Mouse (Mus musculus): ENCODE data around the gene Pld4.

Gene Pld4

GRCm38 (mm10) chr12:112760154-112760926 is at the start of gene Pld4:
Gene Pld4, plus strand, starts transcription at chr12:112760655.
- in situ Hi-C loops (cut with MboI; ENCODE audit: unreplicated experiment in 2 of 2): no loop called here

- in situ Hi-C loops (cut with MboI; ENCODE audit: unreplicated experiment in 2 of 2): loop anchor here in 1 of 2 experiments (25.0 kb wide), 1 partner anchor 602 kb away; the partner anchor contains the start of gene Aspg
Measured at GRCm38 (mm10) chr12:112713984-112714383, 46.5 kb upstream of the Pld4 start.

GRCm38 (mm10) chr12:112717140-112717539 is 43.3 kb upstream of the Pld4 start:
- in situ Hi-C loops (cut with MboI; ENCODE audit: unreplicated experiment in 2 of 2): loop anchor here in 1 of 2 experiments (25.0 kb wide), 1 partner anchor 605 kb away; the partner anchor contains the start of gene Aspg

- in situ Hi-C loops (cut with MboI; ENCODE audit: unreplicated experiment in 2 of 2): loop anchor here in 1 of 2 experiments (25.0 kb wide), 1 partner anchor 607 kb away; the partner anchor contains the start of gene Aspg
Measured at GRCm38 (mm10) chr12:112718995-112719394, 41.5 kb upstream of the Pld4 start.

- in situ Hi-C loops (cut with MboI; ENCODE audit: unreplicated experiment in 2 of 2): loop anchor here in 1 of 2 experiments (25.0 kb wide), 1 partner anchor 608 kb away; the partner anchor contains the start of gene Aspg
Measured at GRCm38 (mm10) chr12:112720216-112720615, 40.2 kb upstream of the Pld4 start, which contains the start of gene Cep170b. Gene Cep170b, plus strand, starts transcription at chr12:112720455.

- in situ Hi-C loops (cut with MboI; ENCODE audit: unreplicated experiment in 2 of 2): loop anchor here in 1 of 2 experiments (25.0 kb wide), 1 partner anchor 609 kb away; the partner anchor contains the start of gene Aspg
Measured at GRCm38 (mm10) chr12:112720890-112721423, 39.5 kb upstream of the Pld4 start.

GRCm38 (mm10) chr12:112721424-112722239 is 38.8 kb upstream of the Pld4 start:
- in situ Hi-C loops (cut with MboI; ENCODE audit: unreplicated experiment in 2 of 2): loop anchor here in 1 of 2 experiments (25.0 kb wide), 1 partner anchor 609 kb away; the partner anchor contains the start of gene Aspg

DNA sequence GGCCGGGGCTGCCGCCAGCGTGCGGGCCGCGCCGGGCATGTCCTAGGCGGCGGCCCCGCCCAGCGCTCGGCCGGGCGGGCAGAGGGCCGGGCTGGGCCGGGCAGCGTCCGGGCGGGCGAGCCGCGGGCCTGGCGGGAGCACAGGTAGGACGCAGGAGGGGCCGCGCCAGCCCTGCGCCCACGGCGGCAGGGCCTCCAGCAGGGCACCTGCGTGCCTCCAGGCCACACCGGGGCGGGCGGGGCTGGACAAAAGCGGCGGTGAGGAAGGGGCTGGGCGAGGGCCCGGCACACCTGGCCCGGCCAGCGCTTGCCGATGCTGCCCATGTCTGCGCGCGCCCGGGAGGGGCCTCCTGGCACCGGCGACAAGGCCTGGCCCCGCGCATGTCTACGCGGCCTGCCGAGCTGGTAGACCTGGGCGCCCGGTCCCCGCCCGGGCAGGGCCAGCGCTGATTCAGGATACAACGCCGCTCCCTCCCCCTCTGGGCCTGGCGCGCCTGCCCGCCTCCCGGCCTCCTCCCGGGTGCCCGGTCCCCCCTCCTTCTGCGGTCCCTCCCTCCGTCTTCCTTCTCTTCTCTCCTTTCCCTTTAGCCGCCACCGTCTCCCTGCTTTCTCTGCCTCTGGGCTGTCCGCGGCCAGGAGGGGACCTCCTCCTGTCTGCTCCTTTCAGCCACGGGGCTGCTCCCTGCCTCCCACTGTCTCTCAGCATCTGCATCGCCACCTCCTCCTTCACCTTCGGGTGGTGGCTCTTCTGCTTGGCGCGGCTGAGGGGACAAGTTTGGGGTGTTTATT is 38.0 kb upstream of the Pld4 start:
- in situ Hi-C loops (cut with MboI; ENCODE audit: unreplicated experiment in 2 of 2): loop anchor here in 1 of 2 experiments (25.0 kb wide), 1 partner anchor 610 kb away; the partner anchor contains the start of gene Aspg

- in situ Hi-C loops (cut with MboI; ENCODE audit: unreplicated experiment in 2 of 2): loop anchor here in 1 of 2 experiments (25.0 kb wide), 1 partner anchor 611 kb away; the partner anchor contains the start of gene Aspg
Measured at GRCm38 (mm10) chr12:112723028-112723330, 37.5 kb upstream of the Pld4 start.

- in situ Hi-C loops (cut with MboI; ENCODE audit: unreplicated experiment in 2 of 2): loop anchor here in 1 of 2 experiments (25.0 kb wide), 1 partner anchor 611 kb away; the partner anchor contains the start of gene Aspg
Measured at GRCm38 (mm10) chr12:112723445-112723844, 37.0 kb upstream of the Pld4 start.

DNA sequence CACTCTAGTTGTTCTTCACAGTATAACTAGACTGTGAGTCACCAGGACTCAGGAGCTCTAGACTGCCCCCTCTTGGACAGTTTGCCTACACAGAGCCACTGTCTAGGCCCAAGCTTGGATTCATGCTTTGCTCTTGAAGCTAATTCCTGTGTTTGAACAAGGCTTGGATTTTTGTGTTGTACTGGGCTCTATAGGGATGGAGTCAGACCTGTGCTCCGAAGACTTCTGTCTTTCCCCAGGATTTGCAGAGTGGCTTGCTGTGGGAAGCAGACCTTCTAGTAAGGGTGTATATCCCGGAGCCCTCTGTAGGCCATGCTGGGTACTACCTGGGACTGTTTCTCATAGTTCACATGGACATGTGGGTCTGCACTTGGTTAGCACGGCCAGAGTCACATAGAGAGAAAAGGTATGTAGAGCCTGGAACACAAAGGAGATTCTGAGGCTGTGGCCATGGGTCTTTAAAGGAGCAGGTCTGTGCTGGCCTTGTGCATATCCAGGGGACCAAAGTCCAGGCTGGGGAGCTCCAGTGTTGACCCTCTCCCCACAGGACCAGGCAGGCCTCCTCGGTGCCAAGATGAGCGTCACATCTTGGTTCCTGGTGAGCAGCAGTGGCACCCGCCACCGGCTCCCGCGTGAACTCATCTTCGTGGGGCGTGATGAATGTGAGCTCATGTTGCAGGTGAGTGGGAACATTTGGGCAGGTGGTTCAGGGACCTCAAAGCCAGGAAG is 36.2 kb upstream of the Pld4 start:
- in situ Hi-C loops (cut with MboI; ENCODE audit: unreplicated experiment in 2 of 2): loop anchor here in 1 of 2 experiments (25.0 kb wide), 1 partner anchor 612 kb away; the partner anchor contains the start of gene Aspg

DNA sequence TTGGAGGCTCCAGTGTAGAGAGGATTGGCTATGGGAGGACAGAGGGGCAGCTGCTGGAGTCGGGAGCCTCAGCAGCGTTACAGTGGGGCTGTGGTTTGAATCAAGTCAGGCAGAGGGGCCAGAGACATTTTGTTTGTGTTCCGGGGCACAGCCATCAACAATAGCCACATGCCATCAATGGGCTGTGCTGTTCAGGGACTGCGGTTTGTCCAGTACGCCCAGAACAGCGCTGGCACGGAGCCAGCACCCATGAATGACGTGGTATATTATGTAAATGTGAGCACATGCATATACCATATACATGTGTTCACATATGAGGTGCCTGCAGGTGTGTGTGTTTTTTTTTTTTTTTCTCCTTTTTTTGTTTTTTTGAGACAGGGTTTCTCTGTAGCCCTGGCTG is 32.7 kb upstream of the Pld4 start:
- in situ Hi-C loops (cut with MboI; ENCODE audit: unreplicated experiment in 2 of 2): no loop called here

DNA sequence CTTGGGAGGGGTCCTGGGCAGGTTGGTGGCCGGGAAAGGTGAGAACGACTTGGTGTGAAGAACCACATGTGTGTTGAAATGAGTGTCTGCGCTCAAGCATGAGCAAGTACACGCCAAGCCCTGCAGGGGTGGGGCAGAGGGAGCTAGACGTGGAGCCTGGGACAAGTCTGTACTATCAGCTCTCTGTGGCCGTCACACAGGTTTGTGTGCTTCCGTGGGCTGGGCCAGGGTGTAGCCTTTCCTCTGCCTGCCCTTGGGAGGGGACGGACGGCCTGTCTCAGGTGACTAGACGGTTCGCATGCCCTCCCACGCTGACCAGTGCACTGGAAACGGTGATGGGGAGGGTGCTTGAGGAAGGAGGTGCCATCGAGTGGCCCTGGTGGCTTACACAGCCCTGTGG is 29.6 kb upstream of the Pld4 start:
- in situ Hi-C loops (cut with MboI; ENCODE audit: unreplicated experiment in 2 of 2): no loop called here

GRCm38 (mm10) chr12:112732591-112732990 is 27.9 kb upstream of the Pld4 start:
- in situ Hi-C loops (cut with MboI; ENCODE audit: unreplicated experiment in 2 of 2): no loop called here

DNA sequence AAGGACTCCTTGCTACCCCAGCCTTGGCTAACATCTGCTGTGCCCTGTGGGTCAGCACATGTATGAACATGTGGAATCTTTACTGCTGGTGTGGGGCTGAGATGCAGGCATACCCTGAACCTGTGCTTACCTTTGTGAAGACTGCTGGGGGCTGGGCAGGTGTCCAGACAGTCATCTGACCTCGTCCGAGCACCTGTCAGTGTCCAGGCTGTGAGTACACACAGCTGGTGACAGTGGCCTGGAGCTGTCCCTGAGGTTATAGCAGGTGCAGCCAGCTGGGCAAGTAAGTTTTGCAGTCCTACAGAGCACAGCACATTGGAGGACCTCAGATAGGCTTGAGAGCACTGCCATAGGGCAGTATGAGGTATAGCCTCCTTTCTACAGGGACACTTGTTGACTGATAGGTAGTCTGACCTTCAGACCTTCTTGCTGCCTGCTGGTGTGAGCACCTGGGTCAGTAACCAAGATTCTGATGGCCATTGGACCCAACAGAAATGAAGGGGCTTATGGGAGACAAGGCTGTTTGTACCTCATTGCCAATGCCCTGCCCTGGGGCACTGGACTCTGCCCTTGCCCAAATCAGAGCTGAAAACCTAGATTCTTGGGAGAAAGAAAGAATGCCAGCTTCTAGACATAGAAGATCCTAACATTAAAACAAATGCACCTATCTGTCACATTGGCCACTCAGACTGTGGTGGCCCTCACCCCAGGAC is 26.2 kb upstream of the Pld4 start:
- in situ Hi-C loops (cut with MboI; ENCODE audit: unreplicated experiment in 2 of 2): no loop called here

GRCm38 (mm10) chr12:112734881-112735655 is 25.4 kb upstream of the Pld4 start:
- in situ Hi-C loops (cut with MboI; ENCODE audit: unreplicated experiment in 2 of 2): no loop called here

DNA sequence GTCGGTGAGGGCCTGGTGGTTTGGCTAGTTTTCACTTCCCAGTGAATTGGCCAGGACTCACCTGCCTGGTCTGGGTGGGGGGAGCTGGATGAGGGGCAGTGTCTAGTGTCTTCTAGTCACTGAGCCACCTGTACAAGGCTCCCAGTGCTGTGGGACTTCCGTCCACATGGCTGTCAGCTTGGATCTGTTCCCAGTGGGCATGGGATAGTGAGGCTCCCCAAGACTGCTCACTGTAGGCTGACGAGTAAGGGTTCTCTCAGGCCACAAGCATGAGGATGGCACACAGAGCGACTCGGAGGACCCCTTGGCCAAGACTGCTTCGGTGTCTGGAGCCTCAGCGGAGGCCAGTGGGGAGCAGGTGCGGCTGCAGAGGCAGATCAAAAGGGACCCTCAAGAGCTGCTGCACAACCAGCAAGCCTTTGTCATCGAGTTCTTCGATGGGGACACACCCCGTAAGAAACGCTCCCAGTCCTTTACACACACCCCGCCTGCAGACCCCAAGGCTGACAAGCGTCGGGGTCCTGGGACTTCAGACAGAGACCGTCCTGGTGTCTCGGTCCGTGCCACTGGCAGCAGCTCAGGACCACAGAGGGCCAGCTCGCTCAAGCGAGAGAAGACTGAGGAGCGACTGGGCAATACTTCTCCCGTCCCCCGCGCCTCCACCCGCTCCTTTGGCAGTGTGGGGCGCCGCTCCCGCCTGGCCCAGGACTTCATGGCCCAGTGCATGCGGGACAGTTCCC is 24.4 kb upstream of the Pld4 start:
- in situ Hi-C loops (cut with MboI; ENCODE audit: unreplicated experiment in 2 of 2): no loop called here
